Comparison of ENCODE assay signal across 13 mouse cellular contexts in the genomic region with DNA sequence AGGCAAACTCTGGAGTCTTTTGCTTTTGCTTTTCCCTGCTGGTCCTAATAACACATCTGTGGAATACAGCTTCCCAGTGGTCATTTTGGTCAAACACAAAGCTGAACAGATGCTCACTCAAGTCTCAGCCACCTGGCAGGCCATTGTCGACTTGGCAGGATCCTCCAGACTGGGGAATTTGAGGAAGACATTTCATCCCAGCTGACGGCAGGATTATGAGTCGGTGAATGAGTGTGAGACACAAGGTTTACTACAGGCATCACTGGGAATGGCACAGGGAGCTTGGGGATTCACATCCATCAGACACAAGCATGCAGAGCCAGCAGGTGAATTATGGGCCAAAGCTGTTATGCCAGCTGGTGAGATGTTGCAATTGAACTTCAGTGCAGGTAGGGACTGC.
"Had no signal": no experiment of that assay in that cellular context is flagged by ENCODE, and none has a peak within 500 bp of the region (broad histone marks: within the 10 kb centered on the region; RNA-seq: fewer than 3 reads in every experiment).

No protein-coding gene starts in this region.

- H3K4me2 ChIP-seq: kidney, embryonic 15.5 days; liver, embryonic 11.5 days; liver, embryonic 15.5 days; midbrain, embryonic 15.5 days; stomach, embryonic 15.5 days had no signal

- H3K9ac ChIP-seq: kidney, embryonic 15.5 days; liver, embryonic 15.5 days; midbrain, embryonic 15.5 days; stomach, embryonic 15.5 days had no signal

- H3K4me1 ChIP-seq: liver, embryonic 15.5 days; midbrain, embryonic 15.5 days; stomach, embryonic 15.5 days had no signal

- H3K4me3 ChIP-seq: kidney, embryonic 15.5 days; liver, embryonic 15.5 days; midbrain, embryonic 15.5 days; stomach, embryonic 15.5 days had no signal

- DNase-seq: kidney, adult 2 months; kidney, postnatal 14 days; lung, adult 2 months; lung, postnatal 36 days; right cerebral cortex, postnatal 14 days; thymus, adult 2 months; thymus, postnatal 25 days had no signal

- ATAC-seq: lung, postnatal 0 days; midbrain, embryonic 15.5 days had no signal

- H3K36me3 ChIP-seq: kidney, embryonic 15.5 days; liver, embryonic 15.5 days; midbrain, embryonic 15.5 days; stomach, embryonic 15.5 days had no signal

- H3K27me3 ChIP-seq: kidney, embryonic 15.5 days; liver, embryonic 15.5 days; midbrain, embryonic 15.5 days; stomach, embryonic 15.5 days had no signal

- H3K9me3 ChIP-seq: kidney, embryonic 15.5 days; liver, embryonic 15.5 days; midbrain, embryonic 15.5 days; stomach, embryonic 15.5 days had no signal

- H3K27ac ChIP-seq: kidney, embryonic 15.5 days; liver, embryonic 15.5 days; midbrain, embryonic 15.5 days; stomach, embryonic 15.5 days had no signal
